Mouse (Mus musculus) heart, adult 2 months (tissue): ENCODE measurements around the gene Kpna2.

ENCODE experiments used
- CTCF ChIP-seq: fragments of 200-600 bp; IDR thresholded peaks from 2 replicates; pipeline ENCODE4 v1.8.1; 2022; ENCODE audit warnings: antibody characterized with exemption, mild to moderate bottlenecking, moderate library complexity
- POLR2A ChIP-seq: fragments of 200-500 bp; IDR thresholded peaks from 2 replicates; pipeline ENCODE4 v1.6.1; 2011; ENCODE audit warnings: mild to moderate bottlenecking, low read depth, low read length, control low read depth; ENCODE audit not compliant: insufficient read depth

- peak; percentile 88 for TF ChIP-seq CTCF
- TF ChIP-seq POLR2A = no peak
These were observed 45.0 kb upstream of the Kpna2 start for GRCm38 (mm10) chr11:107044321-107044720.
